Mouse (Mus musculus): ENCODE data around the gene Ibtk.

DNA sequence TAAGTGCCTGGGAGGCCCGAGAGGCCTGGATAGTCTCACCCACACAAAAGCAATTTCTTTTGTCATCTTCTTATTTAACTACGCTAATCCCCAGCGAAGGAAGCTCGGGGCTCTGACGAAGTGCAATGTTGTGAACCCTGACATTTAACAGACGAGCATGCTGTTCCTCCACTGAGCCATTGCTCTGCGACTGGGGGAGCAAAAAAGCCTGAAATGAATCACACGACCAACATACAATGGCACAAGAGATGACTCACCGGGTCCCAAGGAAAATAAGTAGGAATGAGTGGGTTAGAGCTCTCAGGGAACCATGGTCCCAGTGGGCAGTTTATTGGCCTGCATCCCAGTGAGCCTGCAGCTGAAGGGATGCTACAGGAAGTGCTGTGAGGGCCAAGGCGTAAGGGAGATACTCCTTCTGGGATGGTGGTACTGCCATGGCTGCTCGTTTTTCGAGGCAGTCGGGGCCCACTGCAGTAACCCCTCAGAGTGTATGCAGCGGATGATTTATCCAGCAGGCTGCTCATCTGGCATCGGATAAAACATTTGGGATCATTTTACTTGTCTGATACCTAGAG lies 75.1 kb downstream of the Ibtk start:
- TF ChIP-seq POLR2A (IDR thresholded peaks at IDR 0.05; ENCODE audit: control insufficient read depth in 1 of 2, insufficient read depth in 1 of 2, low read depth in 1 of 2, low read length in 2 of 2, poor library complexity in 1 of 2) (no peak), CTCF (IDR thresholded peaks at IDR 0.05 in 2 of 3, conservative IDR thresholded peaks at IDR 0.05 in 1 of 3; ENCODE audit: control insufficient read depth in 1 of 3, insufficient read depth in 1 of 3, low read depth in 2 of 3, low read length in 3 of 3, poor library complexity in 1 of 3, severe bottlenecking in 1 of 3) (no peak), SIN3A (IDR thresholded peaks at IDR 0.05; ENCODE audit: low read length) (no peak), TAL1 (IDR thresholded peaks at IDR 0.05; ENCODE audit: low read length) (no peak), NRF1 (IDR thresholded peaks at IDR 0.05; ENCODE audit: insufficient read depth, low read depth, low read length, poor library complexity, severe bottlenecking) (no peak)

All from MEL (cell line).